Mouse (Mus musculus) layer of hippocampus, postnatal 14 days (tissue): ENCODE results near the gene Rab31. TPM values are rescaled to one million over a fixed set of nuclear protein-coding genes. Genes with fewer than 3 reads are reported as not detected.
"Not testable (repeated sequence)": the region's sequence is repeated elsewhere in the genome, so short reads cannot be mapped to it uniquely, and the experiment has no call there.

Experiments used
- DNase-seq, 2 experiments: peaks; one replicate each; pipeline ENCODE4 v3.0.0; 2021 to 2022; ENCODE audit warnings: low spot score in 2 of 2, mixed read lengths in 1 of 2
- total RNA-seq, 2 experiments: library from RNA; stranded (reverse); gene quantifications; 2 replicates each; pipeline ENCODE4 v1.2.3; 2021

The Rab31 gene
- total RNA-seq, 2 experiments from 2014 or later, result 64.9 to 72.1 TPM

GRCm38 (mm10) chr17:65629943-65630342 lies 142.6 kb downstream of the Rab31 start:
- no peak for DNase-seq

- DNase-seq, result not testable (repeated sequence)
Measured at GRCm38 (mm10) chr17:65628823-65629532, 143.6 kb downstream of the Rab31 start.

- DNase-seq, result no peak
Measured at GRCm38 (mm10) chr17:65626301-65626700, 146.3 kb downstream of the Rab31 start.

- DNase-seq, result no peak
Measured at GRCm38 (mm10) chr17:65625563-65625962, 147.0 kb downstream of the Rab31 start.

GRCm38 (mm10) chr17:65623130-65623529 lies 149.4 kb downstream of the Rab31 start:
- DNase-seq, result no peak

GRCm38 (mm10) chr17:65618431-65618830 lies 154.1 kb downstream of the Rab31 start:
- DNase-seq, result no peak

- DNase-seq, result no peak
Measured at GRCm38 (mm10) chr17:65615678-65616077, 156.9 kb downstream of the Rab31 start.

- no peak for DNase-seq
Measured at GRCm38 (mm10) chr17:65614431-65614830, 158.1 kb downstream of the Rab31 start.

- peak; percentile 97 to 98 for DNase-seq
Measured at GRCm38 (mm10) chr17:65613463-65614412, 158.8 kb downstream of the Rab31 start, which contains the start of gene Vapa. TSS of gene Vapa (minus strand) at chr17:65613555.

GRCm38 (mm10) chr17:65613142-65613462 lies 159.4 kb downstream of the Rab31 start:
- DNase-seq, result no peak

- peak; percentile 26 to 37 for DNase-seq
Measured at GRCm38 (mm10) chr17:65612391-65613141, 160.0 kb downstream of the Rab31 start.

- DNase-seq, result no peak
Measured at GRCm38 (mm10) chr17:65611721-65612120, 160.8 kb downstream of the Rab31 start.

- no peak for DNase-seq
Measured at GRCm38 (mm10) chr17:65608743-65609142, 163.8 kb downstream of the Rab31 start.

GRCm38 (mm10) chr17:65608312-65608687 lies 164.3 kb downstream of the Rab31 start:
- no peak for DNase-seq

GRCm38 (mm10) chr17:65607574-65608311 lies 164.8 kb downstream of the Rab31 start:
- DNase-seq, result no peak

- no peak for DNase-seq
Measured at GRCm38 (mm10) chr17:65606014-65606413, 166.5 kb downstream of the Rab31 start.

GRCm38 (mm10) chr17:65604892-65605291 lies 167.7 kb downstream of the Rab31 start:
- DNase-seq, result no peak

GRCm38 (mm10) chr17:65604315-65604714 lies 168.2 kb downstream of the Rab31 start:
- DNase-seq, result no peak
